Comparison of ENCODE assay signal across 8 mouse cellular contexts in the genomic region with DNA sequence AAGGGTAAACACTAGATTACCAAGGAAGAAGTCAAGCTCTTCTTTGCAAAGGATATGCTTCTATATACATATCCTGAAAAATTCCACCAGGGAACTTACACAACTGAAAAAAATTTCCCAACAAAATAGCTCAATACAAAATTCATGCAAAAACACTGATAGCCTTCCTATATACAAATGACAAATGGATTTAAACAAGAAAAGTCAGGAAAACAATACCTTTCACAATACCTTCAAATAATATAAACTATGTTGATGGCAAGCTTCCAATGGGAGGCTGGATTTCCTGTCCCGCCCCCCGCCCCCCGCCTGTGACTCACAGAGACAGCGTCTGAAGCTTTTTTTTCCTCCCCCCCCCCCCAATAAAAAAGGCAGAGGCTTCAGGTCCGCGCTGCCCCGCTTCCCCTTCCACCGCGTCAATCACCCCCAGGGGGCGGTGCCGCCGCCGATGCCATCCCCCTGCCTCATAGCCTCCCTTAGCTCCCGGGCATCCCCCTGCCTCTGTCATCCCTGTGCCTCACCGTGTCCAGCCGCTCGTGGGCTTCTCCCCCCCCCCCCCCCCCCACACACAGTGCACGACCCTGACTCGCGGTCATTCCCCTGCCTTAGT. TPM values are rescaled to one million over a fixed set of nuclear protein-coding genes. Genes with fewer than 3 reads are reported as not detected.
DNase-seq lines count a peak whose midpoint lies in the region; ATAC-seq lines count a peak whose summit lies in the region.

No protein-coding gene starts in this region.

- H3K27me3 ChIP-seq in kidney, embryonic 14.5 days (ENCODE audit: control insufficient read depth, insufficient read depth, low read length) = no peaks in the 10 kb centered on the region
- H3K27me3 ChIP-seq in hindbrain, embryonic 13.5 days = no peaks in the 10 kb centered on the region
- H3K27me3 ChIP-seq in midbrain, embryonic 11.5 days (ENCODE audit: control insufficient read depth, insufficient read depth, low read length) = no peaks in the 10 kb centered on the region

- DNase-seq in kidney, adult 9 months = no peak
- peak; percentile 43 for DNase-seq in T-cell, adult 2 months (ENCODE audit: low spot score)
- no peak for DNase-seq in midbrain, embryonic 11.5 days (ENCODE audit: low spot score, missing footprints)
- DNase-seq in c-Kit-positive CD71-positive TER-119-positive erythroid progenitor cells, embryonic 14.5 days (ENCODE audit: low spot score) = no peak
- no peak for DNase-seq in cerebellum, adult 8-10 months
- no peak for DNase-seq in ovary, postnatal 36 days (ENCODE audit: low spot score)

- peak overlapping the region; percentile 34 for H3K4me3 ChIP-seq in kidney, embryonic 14.5 days (ENCODE audit: low read length)
- H3K4me3 ChIP-seq in hindbrain, embryonic 13.5 days = peak overlapping the region; percentile 35
- H3K4me3 ChIP-seq in midbrain, embryonic 11.5 days (ENCODE audit: low read depth, low read length) = peak overlapping the region; percentile 25

- ATAC-seq in kidney, embryonic 14.5 days (ENCODE audit: low FRiP score, low TSS enrichment) = peak; percentile 49; the same call in 1 of the 2 replicates
- ATAC-seq in hindbrain, embryonic 13.5 days (ENCODE audit: low FRiP score) = no peak
- ATAC-seq in midbrain, embryonic 11.5 days (ENCODE audit: low FRiP score) = peak; percentile 52; the same call in 1 of the 2 replicates

- no peak overlapping the region for H3K27ac ChIP-seq in kidney, embryonic 14.5 days (ENCODE audit: low read depth, low read length)
- no peak overlapping the region for H3K27ac ChIP-seq in hindbrain, embryonic 13.5 days
- no peak overlapping the region for H3K27ac ChIP-seq in midbrain, embryonic 11.5 days (ENCODE audit: low read depth, low read length)

- WGBS in kidney, embryonic 14.5 days = 1% methylated on average over 17 of the region's 20 CpGs
- 4% methylated on average over 16 of the region's 20 CpGs for WGBS in hindbrain, embryonic 13.5 days
- WGBS in midbrain, embryonic 11.5 days = 3% methylated on average over 20 of the region's 20 CpGs

- 0 out of 2 replicates have a peak, but pooled peaks cover 5% of the 10 kb centered on the region for H3K4me1 ChIP-seq in kidney, embryonic 14.5 days (ENCODE audit: control insufficient read depth, insufficient read depth, low read length)
- peaks cover 5% of the 10 kb centered on the region; the same call in 1 of the 2 replicates for H3K4me1 ChIP-seq in hindbrain, embryonic 13.5 days (replicated peaks)
- H3K4me1 ChIP-seq in midbrain, embryonic 11.5 days (ENCODE audit: control insufficient read depth, insufficient read depth, low read length) = no peaks in the 10 kb centered on the region

- H3K4me2 ChIP-seq in kidney, embryonic 14.5 days (replicated peaks; ENCODE audit: low read depth, low read length) = peak overlapping the region; percentile 65
- H3K4me2 ChIP-seq in hindbrain, embryonic 13.5 days = peak overlapping the region; percentile 61
- H3K4me2 ChIP-seq in midbrain, embryonic 11.5 days = peak overlapping the region; percentile 47

- H3K36me3 ChIP-seq in kidney, embryonic 14.5 days (ENCODE audit: control insufficient read depth, insufficient read depth, low read length) = no peaks in the 10 kb centered on the region
- no peaks in the 10 kb centered on the region for H3K36me3 ChIP-seq in hindbrain, embryonic 13.5 days
- no peaks in the 10 kb centered on the region for H3K36me3 ChIP-seq in midbrain, embryonic 11.5 days (ENCODE audit: control insufficient read depth, insufficient read depth, low read length)

- H3K9ac ChIP-seq in kidney, embryonic 14.5 days (ENCODE audit: low read depth, low read length) = no peak overlapping the region
- peak overlapping the region; percentile 59 for H3K9ac ChIP-seq in hindbrain, embryonic 13.5 days
- H3K9ac ChIP-seq in midbrain, embryonic 11.5 days (ENCODE audit: low read length) = peak overlapping the region; percentile 44

- H3K9me3 ChIP-seq in kidney, embryonic 14.5 days (ENCODE audit: control insufficient read depth, low read length) = no peaks in the 10 kb centered on the region
- H3K9me3 ChIP-seq in hindbrain, embryonic 13.5 days = no peaks in the 10 kb centered on the region
- H3K9me3 ChIP-seq in midbrain, embryonic 11.5 days (ENCODE audit: control insufficient read depth, low read length) = no peaks in the 10 kb centered on the region

RNA-seq across cellular contexts. Expression of gene Lcn4, which starts 9.8 kb away (rescaled TPM):
- polyA plus RNA-seq in kidney, embryonic 14.5 days (2014; fragmentation: Nextera tagmentation; extraction: Ambion mirVana) = not detected in 2 replicates
- not detected in 2 replicates for polyA plus RNA-seq in hindbrain, embryonic 13.5 days (2015; fragmentation: Nextera tagmentation; extraction: Ambion mirVana)
- not detected in 2 replicates for polyA plus RNA-seq in midbrain, embryonic 11.5 days (2014; fragmentation: Nextera tagmentation; extraction: Ambion mirVana)

RNA-seq across cellular contexts. Expression of gene Fam69b, which starts 33.0 kb away (rescaled TPM):
- polyA plus RNA-seq in kidney, embryonic 14.5 days (2014; fragmentation: Nextera tagmentation; extraction: Ambion mirVana) = 30.3 and 39.1 TPM in 2 replicates
- polyA plus RNA-seq in hindbrain, embryonic 13.5 days (2015; fragmentation: Nextera tagmentation; extraction: Ambion mirVana) = 109 and 117 TPM in 2 replicates
- polyA plus RNA-seq in midbrain, embryonic 11.5 days (2014; fragmentation: Nextera tagmentation; extraction: Ambion mirVana) = 42.9 and 47.4 TPM in 2 replicates

RNA-seq across cellular contexts. Expression of gene Agpat2, which starts 57.0 kb away (rescaled TPM):
- polyA plus RNA-seq in kidney, embryonic 14.5 days (2014; fragmentation: Nextera tagmentation; extraction: Ambion mirVana) = 30.0 and 41.4 TPM in 2 replicates
- 6.8 and 7.0 TPM in 2 replicates for polyA plus RNA-seq in hindbrain, embryonic 13.5 days (2015; fragmentation: Nextera tagmentation; extraction: Ambion mirVana)
- polyA plus RNA-seq in midbrain, embryonic 11.5 days (2014; fragmentation: Nextera tagmentation; extraction: Ambion mirVana) = 8.2 TPM in 2 replicates
